ENCODE assay signal across 7 mouse cellular contexts in the genomic region with DNA sequence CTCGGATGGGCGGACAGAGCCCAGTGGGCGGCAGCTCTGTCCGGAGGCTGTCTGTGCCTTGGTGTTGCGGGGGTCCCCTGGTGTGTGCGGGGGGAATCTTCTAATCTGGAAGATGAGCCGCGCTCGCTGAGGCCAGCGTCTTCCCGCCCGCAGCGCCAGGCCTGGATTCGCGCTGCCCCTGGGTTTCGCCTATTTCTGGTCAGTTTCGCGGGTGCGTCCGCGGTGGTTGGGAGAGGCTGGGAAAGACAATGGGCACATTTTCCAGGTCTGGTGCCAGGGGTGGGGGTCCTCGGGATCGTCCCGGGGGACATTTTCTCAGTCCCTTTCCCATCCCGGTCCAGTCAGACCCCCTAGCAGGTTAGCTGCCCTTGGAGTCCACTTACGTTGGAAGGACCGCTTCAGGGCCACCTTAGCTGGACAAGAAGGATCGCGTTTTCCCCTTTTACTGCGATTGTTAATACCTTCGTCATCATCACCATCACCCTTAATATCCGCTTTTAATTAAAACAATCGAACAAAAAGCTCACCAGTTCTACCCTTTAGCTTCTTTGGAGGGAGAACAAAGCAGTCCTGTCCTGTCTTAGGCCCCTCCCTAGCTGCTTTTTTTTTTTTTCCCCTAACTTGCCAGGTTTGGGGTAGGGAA. TPM values are rescaled to one million over a fixed set of nuclear protein-coding genes. Genes with fewer than 3 reads are reported as not detected.
A peak's percentile ranks its signal among the peaks of the same experiment; 100 is the strongest.
DNase-seq lines count a peak whose midpoint lies in the region; ATAC-seq and TF ChIP-seq lines count a peak whose summit lies in the region.

No protein-coding gene starts in this region.

- no peak for ATAC-seq in G1E (ENCODE audit: extremely low read depth, insufficient number of reproducible peaks, low FRiP score, poor library complexity, severe bottlenecking)
- peak; percentile 3; the same call in 1 of the 2 replicates for ATAC-seq in granulocyte monocyte progenitor cell, adult 5-6 weeks (replicated peaks; ENCODE audit: poor library complexity, severe bottlenecking)

- H3K27me3 ChIP-seq in G1E (ENCODE audit: insufficient read depth, low read length) = no peaks in the 10 kb centered on the region
- H3K27me3 ChIP-seq in limb, embryonic 10.5 days (ENCODE audit: low read depth, poor library complexity, severe bottlenecking) = peaks cover 100% of the 10 kb centered on the region

- peaks cover 22% of the 10 kb centered on the region for H3K36me3 ChIP-seq in G1E (replicated peaks)
- no peaks in the 10 kb centered on the region for H3K36me3 ChIP-seq in limb, embryonic 10.5 days

- no peak for TF ChIP-seq CTCF in G1E (IDR thresholded peaks at IDR 0.05; ENCODE audit: low read depth, low read length)

- H3K4me3 ChIP-seq in G1E (ENCODE audit: low read depth, low read length) = peak overlapping the region; percentile 93
- H3K4me3 ChIP-seq in limb, embryonic 10.5 days = peak overlapping the region; percentile 46

- H3K4me1 ChIP-seq in G1E (ENCODE audit: insufficient read depth, low read depth, low read length) = peaks cover 49% of the 10 kb centered on the region
- peaks cover 28% of the 10 kb centered on the region for H3K4me1 ChIP-seq in limb, embryonic 10.5 days

- DNase-seq in 416B (ENCODE audit: low read depth) (peak; percentile 76), G1E (ENCODE audit: low spot score) (no peak)
- DNase-seq in limb, embryonic 10.5 days (ENCODE audit: low spot score) = peak; percentile 72
- DNase-seq in neural tube, embryonic 10.5 days (ENCODE audit: extremely low spot score, low spot score) = peak; percentile 71
- no peak for DNase-seq in layer of hippocampus, postnatal 25 days (ENCODE audit: extremely low spot score in 1 of 2, low spot score in 1 of 2)
- no peak for DNase-seq in layer of hippocampus, adult 11-12 months (ENCODE audit: low spot score)

- peak overlapping the region; percentile 75 for H3K27ac ChIP-seq in limb, embryonic 10.5 days

- H3K9me3 ChIP-seq in G1E (replicated peaks) = no peaks in the 10 kb centered on the region
- no peaks in the 10 kb centered on the region for H3K9me3 ChIP-seq in limb, embryonic 10.5 days (replicated peaks)

- under 1% methylated on average over 33 of the region's 33 CpGs for WGBS in limb, embryonic 10.5 days

RNA-seq across cellular contexts. Expression of a gene that starts 1.6 kb away (rescaled TPM):
- total RNA-seq in G1E (2014; fragmentation: Nextera tagmentation) = 155 and 174 TPM in 2 replicates
- total RNA-seq in G1E (2017) = 155 and 166 TPM in 2 replicates
- 239 and 262 TPM in 2 replicates for polyA plus RNA-seq in G1E (2012)
- 12.1 and 14.4 TPM in 2 replicates for total RNA-seq in granulocyte monocyte progenitor cell, adult 5-6 weeks (2014; fragmentation: Nextera tagmentation)
- 5.8 and 9.5 TPM in 2 replicates for total RNA-seq in granulocyte monocyte progenitor cell, adult 5-6 weeks (2017)
- 1.7 TPM in 2 replicates for polyA plus RNA-seq in limb, embryonic 10.5 days (2016; fragmentation: Nextera tagmentation; extraction: Ambion mirVana)
- total RNA-seq in layer of hippocampus, postnatal 25 days (2021) = 1 to 10 TPM; 1.1 to 1.5 TPM

RNA-seq across cellular contexts. Expression of a gene that starts 30.7 kb away (rescaled TPM):
- total RNA-seq in G1E (2014; fragmentation: Nextera tagmentation) (2.4 and 3.0 TPM in 2 replicates), G1E (2017) (19.8 and 23.1 TPM in 2 replicates)
- 0.21 TPM in 1 of 2 replicates, not detected in the other for polyA plus RNA-seq in G1E (2012)
- 0.92 TPM in 1 of 2 replicates, not detected in the other for total RNA-seq in granulocyte monocyte progenitor cell, adult 5-6 weeks (2014; fragmentation: Nextera tagmentation)
- total RNA-seq in granulocyte monocyte progenitor cell, adult 5-6 weeks (2017) = 3.8 TPM in 1 of 2 replicates, not detected in the other
- 6.8 and 9.0 TPM in 2 replicates for polyA plus RNA-seq in limb, embryonic 10.5 days (2016; fragmentation: Nextera tagmentation; extraction: Ambion mirVana)
- under 1 TPM in 1 of 2 experiments, not detected in 1; 0.71 TPM for total RNA-seq in layer of hippocampus, postnatal 25 days (2021)

RNA-seq across cellular contexts. Expression of a gene that starts 57.8 kb away (rescaled TPM):
- 93.1 and 94.3 TPM in 2 replicates for total RNA-seq in G1E (2014; fragmentation: Nextera tagmentation)
- total RNA-seq in G1E (2017) = 19.9 and 26.0 TPM in 2 replicates
- polyA plus RNA-seq in G1E (2012) = 2.8 and 4.0 TPM in 2 replicates
- total RNA-seq in granulocyte monocyte progenitor cell, adult 5-6 weeks (2014; fragmentation: Nextera tagmentation) = 20.3 and 20.4 TPM in 2 replicates
- total RNA-seq in granulocyte monocyte progenitor cell, adult 5-6 weeks (2017) = 18.4 and 21.7 TPM in 2 replicates
- 16.9 and 19.8 TPM in 2 replicates for polyA plus RNA-seq in limb, embryonic 10.5 days (2016; fragmentation: Nextera tagmentation; extraction: Ambion mirVana)
- under 1 TPM; 0.23 to 0.32 TPM for total RNA-seq in layer of hippocampus, postnatal 25 days (2021)

Comparison
In these comparisons a context has a peak if more than half of its experiments do, and no peak if none do; other contexts are left out.
1. DNase-seq: peak in 416B (single experiment), limb, embryonic 10.5 days (single experiment) and neural tube, embryonic 10.5 days (single experiment); none in G1E (single experiment), layer of hippocampus, postnatal 25 days (0 of 2) and layer of hippocampus, adult 11-12 months (single experiment).
2. RNA of a gene that starts 1.6 kb away (total RNA-seq): 155 to 174 TPM in G1E; 5.8 to 14.4 TPM in granulocyte monocyte progenitor cell, adult 5-6 weeks and 1.1 to 1.5 TPM in layer of hippocampus, postnatal 25 days; every median in the first group is over 10 times any median in the second.
3. RNA of a gene that starts 57.8 kb away (total RNA-seq): 19.9 to 94.3 TPM in G1E and 18.4 to 21.7 TPM in granulocyte monocyte progenitor cell, adult 5-6 weeks; 0.23 to 0.32 TPM in layer of hippocampus, postnatal 25 days; every median in the first group is over 10 times any median in the second.